Mouse (Mus musculus): ENCODE results near the gene D930048N14Rik. TPM values are rescaled to one million over a fixed set of nuclear protein-coding genes. Genes with fewer than 3 reads are reported as not detected.

Gene D930048N14Rik
- polyA plus RNA-seq, 1 experiment from 2014 or later, result 0.26 TPM

DNA sequence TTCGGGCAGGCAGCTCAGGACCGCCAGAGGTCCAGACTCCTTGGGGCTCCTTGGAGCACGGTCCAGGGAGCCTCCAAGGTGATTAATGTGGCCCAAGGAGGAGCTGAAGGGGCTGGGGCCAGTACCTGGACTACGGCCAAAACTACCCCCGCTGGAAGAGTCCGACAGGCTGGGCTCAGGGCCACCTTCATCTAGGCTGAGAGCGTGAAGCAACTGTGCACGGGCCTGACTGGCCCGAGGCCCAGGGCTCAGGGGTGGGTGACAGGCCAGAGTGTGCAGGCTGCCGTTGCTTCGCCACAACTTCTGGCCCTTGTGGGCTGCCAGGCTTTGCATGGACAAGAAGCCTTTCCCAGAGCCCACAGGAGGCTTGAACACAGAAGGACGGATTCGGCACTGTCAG, 5.5 kb upstream of the D930048N14Rik start:
- peaks cover 22% of the 10 kb centered on the region for H3K4me1 ChIP-seq (replicated peaks)
- ATAC-seq, result no peak
- no peak overlapping the region for H3K4me2 ChIP-seq (replicated peaks)
- no peak overlapping the region for H3K4me3 ChIP-seq (replicated peaks)
- H3K9ac ChIP-seq (replicated peaks), result no peak overlapping the region
- 92% methylated on average over 13 of the region's 13 CpGs for WGBS
- no peak overlapping the region for H3K27ac ChIP-seq
- H3K36me3 ChIP-seq, result no peaks in the 10 kb centered on the region
- no peaks in the 10 kb centered on the region for H3K9me3 ChIP-seq
- H3K27me3 ChIP-seq, result peaks cover 15% of the 10 kb centered on the region

DNA sequence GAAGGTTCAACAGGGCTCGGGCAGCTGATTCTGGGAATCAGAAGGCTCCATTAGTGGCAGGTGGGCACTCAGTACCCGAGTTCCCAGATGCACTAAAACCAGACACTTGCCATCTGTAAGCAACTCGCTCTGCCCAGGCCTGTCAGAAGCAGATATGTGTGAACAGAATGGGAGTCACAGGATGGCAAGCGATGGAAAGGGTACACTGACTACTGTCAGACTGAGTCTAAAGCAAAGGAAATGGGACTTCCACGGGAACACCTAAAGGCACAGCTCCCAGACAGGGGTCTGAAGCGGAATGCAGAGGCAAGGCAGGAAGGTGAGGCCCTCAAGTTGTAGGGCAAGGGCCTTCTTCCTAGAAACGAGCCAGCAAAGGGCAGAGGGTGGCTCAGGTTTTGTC, 4.5 kb upstream of the D930048N14Rik start:
- 88% methylated on average over 7 of the region's 7 CpGs for WGBS
- H3K4me1 ChIP-seq (replicated peaks), result peaks cover 31% of the 10 kb centered on the region

DNA sequence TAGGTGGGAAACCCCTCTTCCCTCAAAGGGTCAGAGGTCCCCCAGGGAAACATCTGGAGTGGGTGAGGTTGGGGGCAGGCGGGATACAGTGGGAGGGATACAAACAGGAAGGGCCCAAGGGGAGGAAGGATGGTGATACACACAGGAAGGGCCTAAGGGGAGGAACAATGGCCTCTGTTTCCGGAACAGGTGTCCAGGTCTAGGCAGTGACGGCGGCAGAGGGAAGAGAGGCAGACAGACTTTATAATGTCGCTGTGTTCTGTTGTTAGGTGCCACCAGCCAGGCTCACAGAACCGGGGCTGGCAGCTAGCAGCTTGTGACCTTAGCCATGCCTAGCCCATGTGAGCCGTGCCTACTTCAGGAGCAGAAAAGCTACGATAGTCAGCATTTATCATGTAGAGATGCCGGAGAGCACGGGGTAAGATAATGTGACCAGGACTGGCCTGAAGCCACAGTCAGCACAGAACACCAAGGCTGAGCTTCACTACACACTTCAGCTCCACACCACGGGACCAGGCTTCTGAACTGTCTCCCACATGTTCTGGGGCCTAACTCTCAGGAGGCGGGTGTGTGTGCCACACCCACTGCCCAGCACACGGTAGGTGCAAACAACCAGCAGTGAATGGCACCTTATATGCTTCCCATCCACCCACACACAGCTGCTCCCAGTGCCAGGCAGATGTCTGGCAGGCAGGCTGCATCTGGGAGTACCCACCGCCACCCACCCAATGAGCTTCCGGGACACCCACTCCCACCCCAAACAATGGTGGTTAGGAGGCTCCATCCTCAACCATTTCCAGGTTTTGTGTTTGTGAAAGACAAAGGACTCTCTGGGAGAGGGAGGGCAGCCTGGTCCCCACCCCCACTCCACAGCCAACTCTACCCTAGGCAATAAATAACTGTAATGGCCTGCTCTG, 3.7 kb upstream of the D930048N14Rik start:
- no peaks in the 10 kb centered on the region for H3K36me3 ChIP-seq

More for the DNA sequence above, 4.5 kb upstream of the D930048N14Rik start:
- no peak overlapping the region for H3K9ac ChIP-seq (replicated peaks)
- H3K4me3 ChIP-seq (replicated peaks), result no peak overlapping the region
- ATAC-seq, result no peak
- no peaks in the 10 kb centered on the region for H3K9me3 ChIP-seq
- H3K4me2 ChIP-seq (replicated peaks), result no peak overlapping the region
- no peaks in the 10 kb centered on the region for H3K36me3 ChIP-seq
- no peak overlapping the region for H3K27ac ChIP-seq
- peaks cover 22% of the 10 kb centered on the region for H3K27me3 ChIP-seq

DNA sequence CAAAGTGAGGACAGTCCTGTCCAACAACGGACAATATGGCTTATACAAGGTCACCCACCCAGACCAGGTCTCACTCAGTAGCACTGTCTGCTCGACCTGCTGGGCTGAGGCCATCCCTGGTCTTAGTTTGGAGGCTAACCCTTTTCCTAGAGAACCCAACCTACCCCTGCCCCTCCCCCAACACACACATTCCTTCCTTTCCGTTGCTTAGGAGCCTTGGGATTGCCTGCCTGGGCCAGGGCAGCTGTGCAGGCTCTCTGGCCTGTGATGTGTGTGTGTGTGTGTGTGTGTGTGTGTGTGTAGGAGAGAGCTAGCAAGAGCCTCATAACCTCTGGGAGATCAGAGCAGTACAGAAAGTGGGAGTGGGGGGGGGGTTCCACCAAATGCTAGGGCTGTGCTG, 2.2 kb upstream of the D930048N14Rik start:
- 4% methylated on average over 3 of the region's 3 CpGs for WGBS
- H3K27me3 ChIP-seq, result peaks cover 24% of the 10 kb centered on the region

More for the DNA sequence above, 3.7 kb upstream of the D930048N14Rik start:
- peaks cover 31% of the 10 kb centered on the region for H3K4me1 ChIP-seq (replicated peaks)
- no peaks in the 10 kb centered on the region for H3K9me3 ChIP-seq
- no peak overlapping the region for H3K4me3 ChIP-seq (replicated peaks)
- H3K9ac ChIP-seq (replicated peaks), result no peak overlapping the region
- 81% methylated on average over 15 of the region's 15 CpGs for WGBS
- ATAC-seq, result no peak
- H3K27me3 ChIP-seq, result peaks cover 24% of the 10 kb centered on the region
- 0 out of 2 replicates have a peak overlapping the region, but pooled peaks have one; percentile 26 for H3K27ac ChIP-seq
- no peak overlapping the region for H3K4me2 ChIP-seq (replicated peaks)

DNA sequence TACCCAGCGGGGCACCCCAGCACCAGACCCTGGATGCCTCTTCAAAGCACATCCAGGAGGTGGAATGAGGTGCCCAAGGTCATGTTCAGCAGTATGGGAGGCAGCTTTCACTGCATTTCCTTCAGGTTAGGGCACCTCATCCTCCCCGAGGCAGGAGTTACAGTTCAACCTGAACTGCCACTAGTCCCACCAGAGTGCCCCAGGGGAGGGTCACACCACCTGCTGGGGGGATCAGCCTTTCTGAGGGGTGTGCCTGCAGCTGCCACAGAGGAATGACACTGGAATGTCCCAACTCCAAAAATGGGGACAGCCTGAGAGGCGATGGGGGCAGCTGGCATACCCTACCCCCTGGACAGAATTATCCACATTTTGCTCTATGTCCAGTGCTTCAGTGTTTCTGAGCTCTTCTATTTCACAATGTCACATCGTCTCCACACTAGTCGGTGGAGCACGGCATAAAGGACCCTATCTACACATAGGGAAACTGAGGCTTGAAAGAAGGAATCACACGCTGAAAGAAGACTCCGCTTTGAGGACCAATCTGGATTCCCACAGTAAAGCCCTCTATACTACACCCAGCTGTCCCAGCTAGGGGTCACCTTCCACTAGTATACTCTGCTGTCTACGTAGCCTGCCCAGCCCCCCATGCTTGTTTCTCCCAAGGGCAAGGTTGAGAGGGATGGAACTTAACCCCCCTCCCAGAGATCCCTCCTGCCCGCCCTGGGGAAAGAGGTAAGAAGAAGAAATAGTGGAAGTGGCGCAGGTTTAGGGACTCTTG, 1.5 kb upstream of the D930048N14Rik start:
- Histone ChIP-seq H3K36me3 (no peaks in the 10 kb centered on the region), H3K4me1 (replicated peaks) (peaks cover 31% of the 10 kb centered on the region), H3K27me3 (peaks cover 24% of the 10 kb centered on the region), H3K9me3 (no peaks in the 10 kb centered on the region), H3K27ac (no peak overlapping the region; the same call in 1 of the 2 replicates), H3K9ac (replicated peaks) (peak overlapping the region; percentile 67; the same call in 1 of the 2 replicates), H3K4me2 (replicated peaks) (peak overlapping the region; percentile 90), H3K4me3 (replicated peaks) (peak overlapping the region; percentile 58)
- WGBS, result 20% methylated on average over 11 of the region's 11 CpGs
- peak; percentile 22; the same call in 1 of the 2 replicates for ATAC-seq

More for the DNA sequence above, 2.2 kb upstream of the D930048N14Rik start:
- Histone ChIP-seq H3K4me1 (replicated peaks) (peaks cover 31% of the 10 kb centered on the region), H3K36me3 (no peaks in the 10 kb centered on the region), H3K9me3 (no peaks in the 10 kb centered on the region), H3K4me3 (replicated peaks) (no peak overlapping the region), H3K27ac (no peak overlapping the region; the same call in 1 of the 2 replicates), H3K4me2 (replicated peaks) (peak overlapping the region; percentile 9; the same call in 1 of the 2 replicates), H3K9ac (replicated peaks) (no peak overlapping the region)
- peak; percentile 40 for ATAC-seq

DNA sequence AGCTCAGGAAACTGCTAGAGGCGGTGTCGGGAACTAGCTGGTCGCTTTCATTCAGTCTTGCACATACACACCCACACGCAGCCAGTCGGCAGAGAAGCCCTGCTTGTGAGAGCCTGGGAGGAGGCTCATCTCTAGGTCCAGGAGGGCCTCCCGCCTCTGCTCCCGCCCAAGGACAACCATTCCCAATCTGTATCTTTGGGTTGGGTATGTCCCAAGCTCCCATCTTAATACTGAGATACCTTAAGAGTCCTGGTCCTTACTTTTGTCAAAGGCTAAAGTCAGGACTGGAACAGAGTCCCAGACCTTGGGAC, 910 bp upstream of the D930048N14Rik start:
- peaks cover 24% of the 10 kb centered on the region for H3K27me3 ChIP-seq
- H3K4me1 ChIP-seq (replicated peaks), result peaks cover 31% of the 10 kb centered on the region
- H3K9ac ChIP-seq (replicated peaks), result peak overlapping the region; percentile 67; the same call in 1 of the 2 replicates
- H3K27ac ChIP-seq, result no peak overlapping the region
- peak overlapping the region; percentile 58 for H3K4me3 ChIP-seq (replicated peaks)
- 5% methylated on average over 7 of the region's 7 CpGs for WGBS
- no peaks in the 10 kb centered on the region for H3K36me3 ChIP-seq
- no peaks in the 10 kb centered on the region for H3K9me3 ChIP-seq
- H3K4me2 ChIP-seq (replicated peaks), result peak overlapping the region; percentile 90
- no peak for ATAC-seq

DNA sequence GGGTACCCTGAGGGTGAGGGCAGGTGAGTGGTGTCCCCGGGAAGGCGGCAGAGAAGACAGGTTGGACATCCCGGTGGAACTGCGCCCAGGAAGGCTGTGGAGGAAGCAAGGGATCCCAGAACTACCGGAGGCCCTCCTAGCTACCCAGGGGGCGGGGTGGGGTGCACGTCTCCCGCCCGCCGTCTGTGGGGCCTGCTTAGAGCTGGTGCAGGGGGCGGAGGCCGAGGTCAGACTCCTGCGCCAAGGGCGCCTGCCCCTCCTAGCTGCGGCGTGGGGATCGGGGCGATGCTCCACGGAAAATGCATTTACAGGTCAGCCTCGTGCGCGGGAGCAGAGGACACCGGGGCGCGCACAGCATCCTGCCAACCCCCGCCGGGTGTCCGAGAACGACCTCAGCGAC, 493 bp upstream of the D930048N14Rik start:
- H3K36me3 ChIP-seq, result no peaks in the 10 kb centered on the region
- 1% methylated on average over 30 of the region's 30 CpGs for WGBS
- H3K9me3 ChIP-seq, result no peaks in the 10 kb centered on the region
- H3K4me2 ChIP-seq (replicated peaks), result peak overlapping the region; percentile 90
- H3K9ac ChIP-seq (replicated peaks), result peak overlapping the region; percentile 67
- H3K4me3 ChIP-seq (replicated peaks), result peak overlapping the region; percentile 58
- peaks cover 31% of the 10 kb centered on the region for H3K4me1 ChIP-seq (replicated peaks)
- no peak for ATAC-seq
- H3K27ac ChIP-seq, result no peak overlapping the region
- H3K27me3 ChIP-seq, result peaks cover 24% of the 10 kb centered on the region

DNA sequence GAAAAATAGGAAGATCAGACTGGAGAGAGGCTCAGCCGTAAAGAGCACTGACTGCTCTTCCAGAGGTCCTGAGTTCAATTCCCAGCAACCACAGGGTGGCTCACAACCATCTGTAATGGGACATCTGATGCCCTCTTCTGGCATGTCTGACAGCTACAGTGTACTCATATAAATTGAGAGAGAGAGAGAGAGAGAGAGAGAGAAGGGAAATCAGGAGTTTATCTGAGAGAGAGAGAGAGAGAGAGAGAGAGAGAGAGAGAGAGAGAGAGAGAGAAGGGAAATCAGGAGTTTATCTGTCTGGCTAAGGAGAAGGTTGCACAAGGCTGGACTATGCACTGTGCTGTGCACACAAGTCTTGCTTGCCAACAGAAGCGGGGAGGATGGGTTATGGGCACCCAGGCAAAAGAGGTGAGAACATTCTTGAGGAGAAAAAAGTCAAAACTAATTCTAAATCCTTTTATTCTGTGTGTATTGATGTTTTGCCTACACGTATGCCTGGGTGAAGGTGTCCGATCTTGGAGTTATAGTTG, 2.2 kb downstream of the D930048N14Rik start:
- Histone ChIP-seq H3K9me3 (no peaks in the 10 kb centered on the region), H3K9ac (replicated peaks) (no peak overlapping the region), H3K4me1 (replicated peaks) (peaks cover 31% of the 10 kb centered on the region), H3K27ac (no peak overlapping the region), H3K4me2 (replicated peaks) (no peak overlapping the region), H3K4me3 (replicated peaks) (no peak overlapping the region), H3K36me3 (no peaks in the 10 kb centered on the region), H3K27me3 (peaks cover 24% of the 10 kb centered on the region)
- no peak for ATAC-seq
- 94% methylated on average over 4 of the region's 4 CpGs for WGBS

DNA sequence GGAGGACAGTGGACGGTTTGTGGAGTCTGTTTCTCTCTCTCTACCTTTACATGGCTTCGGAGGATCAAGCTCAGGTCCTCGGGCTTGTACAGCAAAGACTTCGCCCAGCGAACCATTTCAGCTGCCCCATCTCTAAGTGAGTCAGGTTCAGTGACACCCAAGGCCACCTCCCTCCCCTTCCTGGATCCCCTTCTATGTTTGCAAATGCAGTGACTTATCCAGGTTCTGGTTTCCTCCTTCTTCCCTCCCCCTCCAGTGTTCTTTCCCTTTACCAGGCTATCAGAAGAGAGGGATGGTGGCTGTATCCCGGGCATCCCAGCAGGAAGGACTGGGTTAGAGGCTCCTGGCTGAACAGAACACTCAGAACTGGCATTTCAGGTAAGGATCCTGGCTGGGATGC, 3.0 kb downstream of the D930048N14Rik start:
- H3K4me3 ChIP-seq (replicated peaks), result no peak overlapping the region
- no peak for ATAC-seq
- H3K4me2 ChIP-seq (replicated peaks), result no peak overlapping the region
- 86% methylated on average over 6 of the region's 6 CpGs for whole genome bisulfite sequencing
- peaks cover 24% of the 10 kb centered on the region for H3K27me3 ChIP-seq
- peaks cover 24% of the 10 kb centered on the region for H3K4me1 ChIP-seq (replicated peaks)
- no peaks in the 10 kb centered on the region for H3K36me3 ChIP-seq
- no peaks in the 10 kb centered on the region for H3K9me3 ChIP-seq
- no peak overlapping the region for H3K9ac ChIP-seq (replicated peaks)
- no peak overlapping the region for H3K27ac ChIP-seq

DNA sequence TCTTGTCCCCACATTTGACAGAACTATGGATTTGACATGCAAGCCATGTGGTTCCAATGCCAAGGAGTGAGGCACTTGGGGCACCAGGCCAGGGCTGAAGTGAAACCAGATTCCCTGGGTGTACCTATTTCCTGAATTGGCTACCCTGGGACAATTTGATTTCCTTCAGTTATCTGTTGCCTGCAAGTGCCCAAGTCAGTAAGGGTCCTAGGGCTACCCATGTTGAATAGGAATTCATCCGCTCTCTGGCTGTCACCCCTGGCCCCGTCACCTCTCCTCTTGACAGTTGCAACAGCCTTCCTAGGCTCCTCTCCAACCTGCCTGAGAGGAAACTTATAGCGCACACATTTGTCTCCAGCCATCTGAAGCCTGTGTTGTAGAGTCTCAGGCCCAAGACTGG, 4.1 kb downstream of the D930048N14Rik start:
- no peak for ATAC-seq
- H3K9ac ChIP-seq (replicated peaks), result no peak overlapping the region
- no peak overlapping the region for H3K4me2 ChIP-seq (replicated peaks)
- H3K36me3 ChIP-seq, result no peaks in the 10 kb centered on the region
- no peak overlapping the region for H3K27ac ChIP-seq
- peaks cover 13% of the 10 kb centered on the region for H3K27me3 ChIP-seq
- H3K4me1 ChIP-seq (replicated peaks), result peaks cover 13% of the 10 kb centered on the region
- H3K4me3 ChIP-seq (replicated peaks), result no peak overlapping the region
- WGBS, result 87% methylated on average over 3 of the region's 3 CpGs
- no peaks in the 10 kb centered on the region for H3K9me3 ChIP-seq

DNA sequence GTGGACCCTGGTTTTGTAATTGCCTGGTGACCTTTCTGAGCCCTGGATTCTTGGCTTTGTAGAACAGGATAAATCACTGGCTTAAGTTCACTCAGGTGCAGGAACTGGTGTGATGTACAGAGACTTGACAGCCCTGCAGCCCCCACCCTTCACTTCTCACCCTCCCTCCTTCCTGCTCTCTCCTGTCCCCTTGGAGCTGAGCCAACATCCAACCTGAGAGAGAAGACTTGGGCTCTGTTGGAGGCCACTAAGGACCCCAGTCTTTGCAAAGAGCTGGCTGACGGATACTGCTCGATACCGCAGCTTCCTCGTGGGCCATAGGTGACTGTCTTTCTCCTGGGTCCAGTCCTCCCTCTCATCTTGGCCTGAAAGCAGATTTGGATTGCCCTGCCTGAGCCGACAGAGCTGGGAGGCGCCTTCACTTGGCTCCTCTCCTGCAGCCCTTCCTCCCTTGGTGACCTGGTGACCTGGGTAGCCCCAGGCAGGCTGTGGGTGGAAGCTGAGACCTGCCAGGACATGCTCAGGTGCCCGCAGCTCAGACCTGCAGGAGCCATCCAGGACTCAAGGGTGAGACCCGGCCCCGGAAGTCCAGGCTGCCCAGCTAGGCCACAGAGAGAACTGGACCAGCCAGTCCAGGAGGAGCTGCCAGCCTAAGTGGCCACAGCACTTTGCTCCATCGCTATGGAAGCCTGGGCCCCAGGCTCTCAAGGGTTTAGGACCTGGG, 6.2 kb downstream of the D930048N14Rik start:
- H3K4me2 ChIP-seq (replicated peaks), result no peak overlapping the region
- H3K9ac ChIP-seq (replicated peaks), result no peak overlapping the region
- H3K9me3 ChIP-seq, result no peaks in the 10 kb centered on the region
- no peak for ATAC-seq
- H3K4me1 ChIP-seq (replicated peaks), result no peaks in the 10 kb centered on the region
- H3K4me3 ChIP-seq (replicated peaks), result no peak overlapping the region
- no peak overlapping the region for H3K27ac ChIP-seq
- H3K36me3 ChIP-seq, result no peaks in the 10 kb centered on the region
- no peaks in the 10 kb centered on the region; the same call in 1 of the 2 replicates for H3K27me3 ChIP-seq
- WGBS, result 85% methylated on average over 10 of the region's 10 CpGs
